Comparison of ENCODE assay signal across 16 mouse cellular contexts in the genomic region with DNA sequence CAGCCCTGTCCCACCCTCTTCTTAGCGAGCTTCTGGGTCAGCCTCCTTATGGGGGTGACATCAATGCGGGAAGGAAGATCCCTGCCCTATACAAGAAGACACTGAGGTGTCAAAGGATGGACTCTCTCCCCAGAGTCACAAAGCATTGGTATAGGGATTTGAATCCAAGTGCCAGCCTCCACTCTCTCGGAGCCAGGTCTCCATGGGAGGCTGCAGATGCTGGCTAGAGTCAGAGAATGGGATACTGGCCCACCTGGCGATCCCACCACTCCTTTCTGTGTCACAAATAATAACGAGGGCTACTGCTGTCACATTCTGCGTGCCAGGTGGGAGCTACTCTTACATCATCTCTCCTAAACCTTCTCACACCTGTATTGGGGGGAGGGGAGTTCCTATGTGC.
"Had no signal": no experiment of that assay in that cellular context is flagged by ENCODE, and none has a peak within 500 bp of the region (broad histone marks: within the 10 kb centered on the region; RNA-seq: fewer than 3 reads in every experiment).

No protein-coding gene starts in this region.

- H3K36me3 ChIP-seq: lung, embryonic 15.5 days; midbrain, embryonic 13.5 days; midbrain, embryonic 15.5 days; stomach, embryonic 15.5 days had no signal

- H3K4me1 ChIP-seq: lung, embryonic 15.5 days; megakaryocyte, embryonic 14.5 days; midbrain, embryonic 13.5 days; midbrain, embryonic 15.5 days; neural tube, embryonic 12.5 days; stomach, embryonic 15.5 days had no signal

- DNase-seq: liver, postnatal 0 days; lung, adult 2 months; lung, postnatal 14 days; lung, postnatal 36 days; right cerebral cortex, postnatal 14 days; thymus, adult 2 months; thymus, postnatal 25 days; thymus, postnatal 4 days had no signal

- H3K4me3 ChIP-seq: lung, embryonic 15.5 days; megakaryocyte, embryonic 14.5 days; midbrain, embryonic 13.5 days; midbrain, embryonic 15.5 days; neural tube, embryonic 12.5 days; stomach, embryonic 15.5 days had no signal

- H3K27me3 ChIP-seq: lung, embryonic 15.5 days; megakaryocyte, embryonic 14.5 days; neural tube, embryonic 12.5 days; stomach, embryonic 15.5 days had no signal

- H3K27ac ChIP-seq: lung, embryonic 15.5 days; macrophage; midbrain, embryonic 13.5 days; midbrain, embryonic 15.5 days; neural tube, embryonic 12.5 days; stomach, embryonic 15.5 days; stomach, postnatal 0 days had no signal
